Mouse (Mus musculus) ES-Bruce4 (cell line): ENCODE data around the gene Kcnq1. TPM values are rescaled to one million over a fixed set of nuclear protein-coding genes. Genes with fewer than 3 reads are reported as not detected.

Experiments used
- H3K27ac ChIP-seq: 2 replicates; pipeline ENCODE4 v1.5.1; 2012; ENCODE audit warnings: low read length, inconsistent platforms; ENCODE audit not compliant: insufficient read depth
- H3K27me3 ChIP-seq: 2 replicates; pipeline ENCODE4 v1.6.1; 2012; ENCODE audit warnings: mild to moderate bottlenecking, low read length, inconsistent platforms; ENCODE audit not compliant: control insufficient read depth, poor library complexity, insufficient read depth, severe bottlenecking
- H3K36me3 ChIP-seq: 2 replicates; pipeline ENCODE4 v1.6.1; 2012; ENCODE audit warnings: inconsistent platforms, mild to moderate bottlenecking, low read length, moderate library complexity; ENCODE audit not compliant: control insufficient read depth, poor library complexity, insufficient read depth, severe bottlenecking
- H3K4me1 ChIP-seq: one replicate; pipeline ENCODE4 v1.8.1; 2011; ENCODE audit warnings: low read length; ENCODE audit not compliant: control insufficient read depth, insufficient read depth
- H3K4me3 ChIP-seq: 2 replicates; pipeline ENCODE4 v1.5.1; 2011; ENCODE audit warnings: low read depth, mild to moderate bottlenecking, low read length
- H3K9ac ChIP-seq: 2 replicates; pipeline ENCODE4 v1.6.1; 2012; ENCODE audit warnings: low read depth, mild to moderate bottlenecking, inconsistent platforms; ENCODE audit not compliant: poor library complexity, severe bottlenecking
- H3K9me3 ChIP-seq: replicated peaks from 2 replicates; pipeline ENCODE4 v1.6.1; 2012; ENCODE audit warnings: mild to moderate bottlenecking, low read length, inconsistent platforms; ENCODE audit not compliant: control insufficient read depth, poor library complexity, insufficient read depth, severe bottlenecking
- CTCF ChIP-seq: IDR thresholded peaks from one replicate; pipeline ENCODE4 v1.8.1; 2011; ENCODE audit warnings: low read depth, low read length
- EP300 ChIP-seq: IDR thresholded peaks from 2 replicates; pipeline ENCODE4 v1.6.1; 2011; ENCODE audit warnings: low read depth, low read length; ENCODE audit not compliant: insufficient read depth
- POLR2A ChIP-seq: IDR thresholded peaks from one replicate; pipeline ENCODE4 v1.8.1; 2011; ENCODE audit warnings: low read length; ENCODE audit not compliant: insufficient read depth
- polyA plus RNA-seq: library from polyadenylated mRNA; stranded (reverse); fragments of >200 nt; gene quantifications from 2 replicates; pipeline ENCODE4 v1.2.4, GENCODE M21; 2011; ENCODE audit warnings: low read depth; ENCODE audit not compliant: missing spikeins, insufficient read depth, insufficient read length

The Kcnq1 gene
- polyA plus RNA-seq, 1 experiment: not detected

GRCm38 (mm10) chr7:143151171-143151570 is 45.0 kb downstream of the Kcnq1 start:
- H3K9me3 ChIP-seq: no peaks in the 10 kb centered on the region
- H3K4me3 ChIP-seq: no peak overlapping the region
- H3K4me1 ChIP-seq: no peaks in the 10 kb centered on the region
- H3K9ac ChIP-seq: no peak overlapping the region
- no peak for TF ChIP-seq POLR2A
- peak; percentile 11 for TF ChIP-seq CTCF
- TF ChIP-seq EP300: no peak
- H3K36me3 ChIP-seq: no peaks in the 10 kb centered on the region
- H3K27ac ChIP-seq: no peak overlapping the region
- peaks cover 2% of the 10 kb centered on the region; the same call in 1 of the 2 replicates for H3K27me3 ChIP-seq

DNA sequence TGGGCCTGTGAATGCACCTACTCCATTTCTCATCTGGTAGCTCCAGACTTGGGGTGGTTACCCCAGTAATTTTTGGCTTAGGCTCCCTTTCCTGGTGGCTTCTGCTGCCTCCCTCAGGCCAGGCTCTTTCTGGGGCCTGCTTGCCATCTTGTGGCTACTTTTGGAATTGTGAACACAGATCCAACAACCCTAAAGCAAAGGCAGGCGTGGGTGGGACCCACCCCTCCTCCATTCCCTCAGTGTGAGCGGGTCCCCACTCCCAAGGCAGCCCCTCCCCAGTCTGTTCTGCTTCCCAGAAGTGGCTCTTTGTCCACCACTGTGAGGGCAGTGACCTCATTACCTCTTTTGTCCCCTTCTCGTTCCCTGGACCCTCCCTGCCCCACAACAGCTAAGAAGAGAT is 46.2 kb downstream of the Kcnq1 start:
- peaks cover 2% of the 10 kb centered on the region; the same call in 1 of the 2 replicates for H3K27me3 ChIP-seq
- no peaks in the 10 kb centered on the region for H3K4me1 ChIP-seq
- no peak overlapping the region for H3K27ac ChIP-seq
- TF ChIP-seq POLR2A (no peak), CTCF (peak; percentile 60), EP300 (no peak)
- H3K4me3 ChIP-seq: no peak overlapping the region
- no peaks in the 10 kb centered on the region for H3K36me3 ChIP-seq
- H3K9me3 ChIP-seq: no peaks in the 10 kb centered on the region
- no peak overlapping the region for H3K9ac ChIP-seq

DNA sequence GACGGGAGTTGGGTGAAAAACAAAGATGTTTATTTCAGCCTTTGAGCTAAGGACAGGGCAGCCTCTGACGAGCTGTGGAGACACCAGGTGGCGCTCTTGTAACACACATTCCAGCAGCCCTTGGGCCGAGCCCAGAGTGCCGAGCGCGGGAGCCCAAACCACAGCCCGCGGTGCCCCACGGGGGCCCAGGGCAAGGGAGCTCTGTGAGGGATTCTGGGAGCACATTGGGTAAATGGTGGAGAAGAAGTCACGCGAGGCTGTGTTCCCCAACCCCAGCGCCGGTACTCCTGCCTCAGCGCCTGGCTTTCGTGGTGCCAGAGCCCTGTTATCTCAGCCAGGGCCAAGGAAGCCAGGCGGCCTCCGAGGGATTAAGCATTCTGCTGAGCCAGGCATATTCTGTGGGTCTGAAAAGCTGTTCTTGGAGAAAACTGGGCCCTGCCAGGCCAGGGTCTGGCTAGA is 47.8 kb downstream of the Kcnq1 start:
- Histone ChIP-seq H3K4me1 (no peaks in the 10 kb centered on the region), H3K4me3 (peak overlapping the region; percentile 5), H3K27me3 (peaks cover 2% of the 10 kb centered on the region; the same call in 1 of the 2 replicates), H3K27ac (no peak overlapping the region), H3K36me3 (no peaks in the 10 kb centered on the region), H3K9ac (peak overlapping the region; percentile 30; the same call in 1 of the 2 replicates), H3K9me3 (no peaks in the 10 kb centered on the region)
- TF ChIP-seq POLR2A: no peak
- peak; percentile 82 for TF ChIP-seq CTCF
- peak; percentile 49; the same call in 1 of the 2 replicates for TF ChIP-seq EP300

DNA sequence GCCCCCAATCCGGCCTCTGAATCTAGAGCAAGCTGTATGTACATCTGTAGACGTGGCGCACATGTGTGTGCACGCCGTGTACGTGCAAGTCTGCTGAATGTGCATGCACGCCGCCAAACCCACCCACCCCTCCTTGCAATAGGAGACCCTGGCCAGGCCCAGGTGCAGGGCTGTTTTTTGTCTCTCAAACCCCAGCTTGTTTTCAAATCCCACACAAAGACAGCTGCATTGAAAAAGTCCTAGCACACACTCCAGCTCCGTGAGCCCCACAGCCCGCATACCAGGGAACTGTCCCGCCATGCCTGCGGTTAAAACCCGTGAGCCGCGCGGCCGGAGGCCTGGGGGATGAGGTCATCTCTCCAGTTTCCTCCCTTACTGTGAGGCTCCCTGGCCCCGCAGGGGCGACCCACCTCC is 48.3 kb downstream of the Kcnq1 start:
- Histone ChIP-seq H3K27me3 (peaks cover 2% of the 10 kb centered on the region; the same call in 1 of the 2 replicates), H3K4me1 (no peaks in the 10 kb centered on the region), H3K36me3 (no peaks in the 10 kb centered on the region), H3K4me3 (peak overlapping the region; percentile 5; the same call in 1 of the 2 replicates), H3K27ac (no peak overlapping the region), H3K9ac (0 out of 2 replicates have a peak overlapping the region, but pooled peaks have one; percentile 30), H3K9me3 (no peaks in the 10 kb centered on the region)
- TF ChIP-seq CTCF (no peak), POLR2A (no peak), EP300 (no peak)

DNA sequence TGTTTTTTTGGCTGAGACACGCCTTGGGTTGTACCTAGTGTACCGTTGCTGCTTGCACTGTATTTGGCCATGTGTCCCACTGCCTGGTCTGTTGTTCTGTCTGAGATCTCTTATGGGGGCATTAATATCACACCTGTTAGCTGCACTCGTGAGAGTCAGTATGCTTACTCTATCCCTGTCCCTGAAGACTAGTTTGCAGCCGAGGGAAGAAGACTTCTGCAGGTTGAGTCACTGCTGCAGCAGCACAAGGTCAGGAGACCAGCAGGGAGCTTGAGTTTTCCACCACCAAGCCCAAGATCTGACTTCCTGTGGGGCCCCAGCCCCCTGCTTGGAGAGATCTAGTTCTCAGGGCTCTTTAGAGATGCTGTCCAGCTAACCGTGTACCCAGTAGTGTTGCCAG is 49.1 kb downstream of the Kcnq1 start:
- Histone ChIP-seq H3K36me3 (no peaks in the 10 kb centered on the region), H3K4me3 (no peak overlapping the region), H3K27ac (no peak overlapping the region), H3K27me3 (peaks cover 2% of the 10 kb centered on the region; the same call in 1 of the 2 replicates), H3K9me3 (no peaks in the 10 kb centered on the region), H3K9ac (no peak overlapping the region), H3K4me1 (no peaks in the 10 kb centered on the region)
- TF ChIP-seq POLR2A: no peak

GRCm38 (mm10) chr7:143158690-143159425 is 52.7 kb downstream of the Kcnq1 start:
- Histone ChIP-seq H3K9me3 (no peaks in the 10 kb centered on the region), H3K36me3 (no peaks in the 10 kb centered on the region), H3K4me3 (no peak overlapping the region), H3K27me3 (peaks cover 2% of the 10 kb centered on the region; the same call in 1 of the 2 replicates), H3K9ac (no peak overlapping the region), H3K27ac (no peak overlapping the region), H3K4me1 (no peaks in the 10 kb centered on the region)
- TF ChIP-seq CTCF (no peak), POLR2A (no peak)
